Mouse (Mus musculus) CH12.LX (cell line): ENCODE data around the gene Ankmy2.
"Not testable (repeated sequence)": the region's sequence is repeated elsewhere in the genome, so short reads cannot be mapped to it uniquely, and the experiment has no call there.

Experiments
- BHLHE40 ChIP-seq: IDR thresholded peaks from 2 replicates; pipeline ENCODE4 v1.6.1; 2011; ENCODE audit warnings: mild to moderate bottlenecking, low read depth, low read length, improper control_type of control experiment
- CTCF ChIP-seq, 2 experiments: IDR thresholded peaks in 1 of 2; conservative IDR thresholded peaks in 1 of 2; 2 replicates each; pipeline ENCODE4 v1.5.1; 2011 to 2012; ENCODE audit warnings: low read depth in 2 of 2, low read length in 2 of 2, improper control_type of control experiment in 1 of 2, inconsistent platforms in 1 of 2, mild to moderate bottlenecking in 1 of 2, moderate library complexity in 1 of 2
- E2F4 ChIP-seq: IDR thresholded peaks from 2 replicates; pipeline ENCODE4 v1.6.1; 2011; ENCODE audit warnings: low read depth, low read length, improper control_type of control experiment; ENCODE audit not compliant: insufficient replicate concordance
- EP300 ChIP-seq: IDR thresholded peaks from 2 replicates; pipeline ENCODE4 v1.6.1; 2011; ENCODE audit warnings: low read length, improper control_type of control experiment
- GABPA ChIP-seq: IDR thresholded peaks from 2 replicates; pipeline ENCODE4 v1.6.1; 2012; ENCODE audit warnings: low read depth, low read length, improper control_type of control experiment, inconsistent platforms; ENCODE audit not compliant: insufficient replicate concordance
- IRF4 ChIP-seq: IDR thresholded peaks from 2 replicates; pipeline ENCODE4 v1.6.1; 2014; ENCODE audit warnings: low read depth, mild to moderate bottlenecking, inconsistent platforms, low read length, improper control_type of control experiment
- MYC ChIP-seq: IDR thresholded peaks from 2 replicates; pipeline ENCODE4 v1.6.1; 2011; ENCODE audit warnings: low read depth, mild to moderate bottlenecking, improper control_type of control experiment, low read length
- POLR2A ChIP-seq: IDR thresholded peaks from 2 replicates; pipeline ENCODE4 v1.6.1; 2011; ENCODE audit warnings: low read depth, mild to moderate bottlenecking, improper control_type of control experiment, low read length
- RCOR1 ChIP-seq: conservative IDR thresholded peaks from 2 replicates; pipeline ENCODE4 v1.6.1; 2012; ENCODE audit warnings: low read depth, mild to moderate bottlenecking, inconsistent platforms, low read length, improper control_type of control experiment
- TCF12 ChIP-seq: IDR thresholded peaks from 2 replicates; pipeline ENCODE4 v1.6.1; 2014; ENCODE audit warnings: low read depth, mild to moderate bottlenecking, inconsistent platforms, low read length, improper control_type of control experiment
- UBTF ChIP-seq: IDR thresholded peaks from 2 replicates; pipeline ENCODE4 v1.6.1; 2012; ENCODE audit warnings: low read depth, mild to moderate bottlenecking, inconsistent platforms, low read length, improper control_type of control experiment, moderate library complexity
- ZC3H11A ChIP-seq: IDR thresholded peaks from 2 replicates; pipeline ENCODE4 v1.6.1; 2012; ENCODE audit warnings: low read depth, mild to moderate bottlenecking, inconsistent platforms, low read length, improper control_type of control experiment
- ZMIZ1 ChIP-seq: IDR thresholded peaks from 2 replicates; pipeline ENCODE4 v1.6.1; 2012; ENCODE audit warnings: low read depth, mild to moderate bottlenecking, inconsistent platforms, low read length, improper control_type of control experiment

DNA sequence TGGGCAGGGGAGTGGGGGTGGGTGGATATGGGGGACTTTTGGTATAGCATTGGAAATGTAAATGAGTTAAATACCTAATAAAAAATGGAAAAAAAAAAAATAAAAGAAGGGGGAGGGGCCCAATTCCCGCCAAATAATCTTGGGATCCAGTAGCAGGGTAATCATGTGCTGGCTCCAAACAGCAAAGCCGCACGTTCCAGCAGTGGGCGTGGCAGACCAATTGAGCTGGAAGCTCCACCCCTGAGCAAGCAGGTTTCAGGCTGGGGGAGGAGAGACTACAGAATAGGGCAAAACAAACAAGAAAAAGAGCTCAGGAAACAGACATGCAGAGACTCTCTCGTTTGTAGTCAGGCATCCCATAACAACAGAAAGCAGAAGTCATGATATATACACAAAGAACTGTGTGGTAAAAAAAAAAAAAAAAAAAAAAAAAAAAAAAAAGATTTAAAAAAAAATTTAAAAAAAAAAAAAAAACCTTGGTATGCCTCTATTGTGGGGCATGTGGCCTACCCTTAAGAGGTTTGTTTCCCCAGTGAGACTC lies 48.7 kb downstream of the Ankmy2 start:
- not testable (repeated sequence) for TF ChIP-seq POLR2A; CTCF (conservative IDR thresholded peaks at IDR 0.05 in 1 of 2, IDR thresholded peaks at IDR 0.05 in 1 of 2; ENCODE audit: low read depth in 2 of 2, low read length in 2 of 2); MYC; BHLHE40; UBTF; ZC3H11A; GABPA; TCF12; IRF4; ZMIZ1; E2F4; EP300; RCOR1
